Mouse (Mus musculus) ES-E14 (cell line): ENCODE measurements at regions not wholly inside any gene's neighbourhood (a gene's known extent, or its start where the extent isn't known, plus 50 kb on each side); places are given as distances from the start of the nearest gene placed in this dataset.

Experiments
- DNase-seq: peaks from one replicate; pipeline ENCODE4 v3.0.0-alpha.2; 2013; ENCODE audit warnings: low read depth, low spot score
- H3K27ac ChIP-seq: 2 replicates; pipeline ENCODE4 v1.5.1; 2012; ENCODE audit warnings: low read depth, mild to moderate bottlenecking, low read length, moderate library complexity, mixed read lengths; ENCODE audit not compliant: poor library complexity, insufficient read depth, severe bottlenecking
- H3K36me3 ChIP-seq: 2 replicates; pipeline ENCODE4 v1.6.1; 2012; ENCODE audit warnings: mild to moderate bottlenecking, low read length, moderate library complexity, mixed read lengths; ENCODE audit not compliant: control insufficient read depth, poor library complexity, insufficient read depth, severe bottlenecking
- H3K4me1 ChIP-seq, 2 experiments: fragments of 150-350 bp in 1 of 2; sonication (generic) in 1 of 2; 2 replicates each; pipeline ENCODE4 v1.6.1; 2012; ENCODE audit warnings: low read length in 2 of 2, mild to moderate bottlenecking in 1 of 2, mixed read lengths in 1 of 2; ENCODE audit not compliant: control insufficient read depth in 2 of 2, insufficient read depth in 2 of 2, poor library complexity in 1 of 2
- H3K4me3 ChIP-seq, 2 experiments: fragments of 150-350 bp in 1 of 2; sonication (generic) in 1 of 2; 2 replicates each; pipeline ENCODE4 v1.5.1; 2012; ENCODE audit warnings: low read length in 2 of 2, low read depth in 1 of 2, mild to moderate bottlenecking in 1 of 2, mixed read lengths in 1 of 2; ENCODE audit not compliant: insufficient read depth in 1 of 2, poor library complexity in 1 of 2, severe bottlenecking in 1 of 2
- H3K9ac ChIP-seq: 2 replicates; pipeline ENCODE4 v1.6.1; 2012; ENCODE audit warnings: low read depth, mild to moderate bottlenecking, low read length, mixed read lengths; ENCODE audit not compliant: poor library complexity, insufficient read depth, severe bottlenecking
- H3K9me3 ChIP-seq: fragments of 150-350 bp; sonication (generic); 2 replicates; pipeline ENCODE4 v1.6.1; 2012; ENCODE audit warnings: low read depth, mild to moderate bottlenecking, low read length; ENCODE audit not compliant: control insufficient read depth, insufficient read depth
- CHD2 ChIP-seq: IDR thresholded peaks from 2 replicates; pipeline ENCODE4 v1.6.1; 2014; ENCODE audit warnings: mild to moderate bottlenecking, low read depth, low read length, inconsistent platforms
- HCFC1 ChIP-seq: IDR thresholded peaks from 2 replicates; pipeline ENCODE4 v1.6.1; 2012; ENCODE audit warnings: low read length, inconsistent platforms, borderline replicate concordance; ENCODE audit not compliant: insufficient read depth
- MAFK ChIP-seq: IDR thresholded peaks from 2 replicates; pipeline ENCODE4 v1.6.1; 2014; ENCODE audit warnings: mild to moderate bottlenecking, low read depth, low read length, inconsistent platforms; ENCODE audit not compliant: insufficient read depth
- ZC3H11A ChIP-seq: IDR thresholded peaks from 2 replicates; pipeline ENCODE4 v1.6.1; 2012; ENCODE audit warnings: low read depth, mild to moderate bottlenecking, inconsistent platforms, low read length, borderline replicate concordance
- ZNF384 ChIP-seq: IDR thresholded peaks from 2 replicates; pipeline ENCODE4 v1.6.1; 2012; ENCODE audit warnings: low read depth, low read length, inconsistent platforms
- in situ Hi-C, 2 experiments: fragments of 600-800 bp; cut with MboI; formaldehyde crosslinking; loops; one replicate each; pipeline ENCODE4 v1.15.1; 2025; ENCODE audit warnings: low sequenced_read_pairs in 2 of 2, inconsistent platforms in 1 of 2; ENCODE audit not compliant: unreplicated experiment in 2 of 2

- in situ Hi-C loops: no loop called here
- Histone ChIP-seq H3K9me3 (no peaks in the 10 kb centered on the region), H3K27ac (no peak overlapping the region), H3K9ac (no peak overlapping the region), H3K4me1 (no peaks in the 10 kb centered on the region), H3K36me3 (no peaks in the 10 kb centered on the region), H3K4me3 (no peak overlapping the region)
- TF ChIP-seq ZC3H11A (peak; percentile 25; the same call in 1 of the 2 replicates), MAFK (no peak), ZNF384 (no peak), CHD2 (no peak), HCFC1 (no peak)
- peak; percentile 11 for DNase-seq
Observed at GRCm38 (mm10) chr4:114346068-114346747, 60.3 kb upstream of the Trabd2b start.

GRCm38 (mm10) chr4:114346884-114347283 lies 59.6 kb upstream of the Trabd2b start:
- H3K36me3 ChIP-seq: no peaks in the 10 kb centered on the region

GRCm38 (mm10) chr4:114349601-114350000 lies 56.9 kb upstream of the Trabd2b start:
- no peaks in the 10 kb centered on the region for H3K4me1 ChIP-seq
- no peaks in the 10 kb centered on the region for H3K36me3 ChIP-seq
- no peak for DNase-seq
- H3K9me3 ChIP-seq: no peaks in the 10 kb centered on the region
- H3K4me3 ChIP-seq: no peak overlapping the region
- in situ Hi-C loops: no loop called here
- H3K9ac ChIP-seq: no peak overlapping the region
- H3K27ac ChIP-seq: no peak overlapping the region
- no peak for TF ChIP-seq ZC3H11A
- no peak for TF ChIP-seq ZNF384
- no peak for TF ChIP-seq CHD2

More at GRCm38 (mm10) chr4:114346884-114347283, 59.6 kb upstream of the Trabd2b start:
- Histone ChIP-seq H3K9ac (no peak overlapping the region), H3K9me3 (no peaks in the 10 kb centered on the region), H3K4me3 (no peak overlapping the region), H3K27ac (no peak overlapping the region), H3K4me1 (no peaks in the 10 kb centered on the region)
- no peak for DNase-seq
- in situ Hi-C loops: no loop called here
- TF ChIP-seq ZC3H11A (no peak), ZNF384 (no peak), CHD2 (no peak), HCFC1 (no peak), MAFK (no peak)

- Histone ChIP-seq H3K4me3 (no peak overlapping the region), H3K27ac (no peak overlapping the region), H3K9me3 (no peaks in the 10 kb centered on the region), H3K36me3 (no peaks in the 10 kb centered on the region), H3K9ac (no peak overlapping the region), H3K4me1 (no peaks in the 10 kb centered on the region)
- in situ Hi-C loops: no loop called here
- no peak for DNase-seq
- no peak for TF ChIP-seq MAFK
- TF ChIP-seq HCFC1: no peak
- no peak for TF ChIP-seq CHD2
- no peak for TF ChIP-seq ZNF384
Observed at GRCm38 (mm10) chr4:114351282-114351681, 55.2 kb upstream of the Trabd2b start.

GRCm38 (mm10) chr4:114353058-114353457 lies 53.5 kb upstream of the Trabd2b start:
- Histone ChIP-seq H3K9ac (no peak overlapping the region), H3K27ac (no peak overlapping the region), H3K36me3 (no peaks in the 10 kb centered on the region), H3K4me3 (no peak overlapping the region), H3K9me3 (no peaks in the 10 kb centered on the region), H3K4me1 (no peaks in the 10 kb centered on the region)
- in situ Hi-C loops: no loop called here
- TF ChIP-seq MAFK (no peak), HCFC1 (no peak), CHD2 (no peak), ZNF384 (no peak), ZC3H11A (no peak)
- DNase-seq: no peak
